Mouse (Mus musculus) lung, adult 2 months (tissue): Measurements from ENCODE around the gene Pltp.

Experiments used
- CTCF ChIP-seq: fragments of 200-500 bp; IDR thresholded peaks from 2 replicates; pipeline ENCODE4 v1.5.1; 2011; ENCODE audit warnings: mild to moderate bottlenecking, low read length, control low read depth; ENCODE audit not compliant: insufficient read depth
- POLR2A ChIP-seq: fragments of 200-500 bp; IDR thresholded peaks from 2 replicates; pipeline ENCODE4 v1.6.1; 2011; ENCODE audit warnings: low read depth, mild to moderate bottlenecking, control low read depth, low read length, borderline replicate concordance; ENCODE audit errors: extremely low read depth

DNA sequence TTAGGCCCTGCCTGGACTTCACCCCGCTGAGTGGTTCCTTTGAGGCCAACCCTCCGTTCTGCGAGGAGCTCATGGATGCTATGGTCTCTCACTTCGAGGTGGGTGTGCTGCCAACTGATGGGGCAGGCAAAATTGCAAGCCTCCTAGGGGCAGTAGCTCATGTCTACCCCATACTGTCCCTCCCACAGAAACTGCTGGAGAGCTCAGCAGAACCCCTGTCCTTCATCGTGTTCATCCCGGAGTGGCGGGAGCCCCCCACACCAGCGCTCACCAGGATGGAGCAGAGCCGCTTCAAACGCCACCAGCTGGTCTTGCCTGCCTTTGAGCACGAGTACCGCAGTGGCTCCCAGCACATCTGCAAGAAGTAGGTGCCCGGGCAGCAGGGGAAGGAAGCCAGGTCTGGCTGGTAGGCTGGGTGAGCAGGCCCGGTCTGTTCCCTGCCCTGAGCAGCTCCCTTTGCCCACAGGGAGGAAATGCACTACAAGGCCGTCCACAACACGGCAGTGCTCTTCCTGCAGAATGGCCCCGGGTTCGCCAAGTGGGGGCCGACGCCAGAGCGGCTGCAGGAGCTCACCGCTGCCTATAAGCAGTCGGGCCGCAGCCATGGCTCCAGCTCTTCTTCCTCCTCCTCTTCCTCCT is 33.0 kb upstream of the Pltp start:
- TF ChIP-seq POLR2A: no peak
- no peak for TF ChIP-seq CTCF
